Mouse (Mus musculus): ENCODE measurements at regions not wholly inside any gene's neighbourhood (a gene's known extent, or its start where the extent isn't known, plus 50 kb on each side); places are given as distances from the start of the nearest gene placed in this dataset.

DNA sequence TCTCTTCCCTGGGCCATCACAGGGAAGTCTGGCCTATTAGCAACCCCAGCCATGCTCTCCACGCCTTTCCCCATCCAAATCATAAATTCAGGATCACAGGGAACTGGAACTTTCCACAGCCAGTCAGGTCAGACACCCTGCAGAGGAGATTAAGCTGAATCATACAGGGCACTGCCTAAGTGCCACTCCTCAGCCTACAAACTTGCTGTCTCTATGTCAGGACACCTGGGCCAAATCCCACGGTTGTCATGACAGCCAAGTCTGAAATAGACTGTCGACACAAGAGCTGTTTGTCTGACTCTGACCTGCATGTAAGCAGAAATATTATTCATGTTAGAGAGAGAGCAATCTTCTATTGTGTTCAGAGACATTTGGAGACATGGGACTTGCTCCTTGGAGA lies 374.0 kb upstream of the Trib2 start:
- DNase-seq (ENCODE audit: low spot score in 2 of 2): no peak

GRCm38 (mm10) chr12:16189441-16189840 lies 372.7 kb upstream of the Trib2 start:
- no peak for DNase-seq (ENCODE audit: low spot score in 2 of 2)

GRCm38 (mm10) chr12:16185976-16186515 lies 369.3 kb upstream of the Trib2 start:
- DNase-seq (ENCODE audit: low spot score in 2 of 2): no peak

- no peak for DNase-seq (ENCODE audit: low spot score in 2 of 2)
Measured at GRCm38 (mm10) chr12:16185431-16185923, 368.8 kb upstream of the Trib2 start.

GRCm38 (mm10) chr12:16183055-16183454 lies 366.3 kb upstream of the Trib2 start:
- no peak for DNase-seq (ENCODE audit: low spot score in 2 of 2)

- DNase-seq (ENCODE audit: low spot score in 2 of 2): no peak
Measured at GRCm38 (mm10) chr12:16181599-16181998, 364.9 kb upstream of the Trib2 start.

- no peak for DNase-seq (ENCODE audit: low spot score in 2 of 2)
Measured at GRCm38 (mm10) chr12:16179897-16180296, 363.2 kb upstream of the Trib2 start.

DNA sequence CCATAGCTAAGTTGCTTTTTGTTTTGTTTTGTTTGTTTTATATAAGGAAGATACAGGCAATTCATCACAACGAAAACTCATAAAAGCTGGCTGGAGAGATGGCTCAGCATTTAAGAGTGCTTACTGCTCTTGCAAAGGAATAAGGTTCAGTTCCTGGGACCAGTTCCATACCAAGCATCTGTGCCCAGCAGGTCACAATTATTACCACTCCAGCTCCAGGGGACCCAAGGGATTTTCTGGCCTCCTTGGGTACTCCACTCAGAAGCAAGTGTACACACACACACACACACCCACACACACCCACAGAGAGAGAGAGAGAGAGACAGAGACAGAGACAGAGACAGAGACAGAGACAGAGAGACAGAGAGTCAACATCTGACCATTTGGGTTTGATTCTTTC lies 359.6 kb upstream of the Trib2 start:
- no peak for DNase-seq (ENCODE audit: low spot score in 2 of 2)

GRCm38 (mm10) chr12:16172176-16172575 lies 355.5 kb upstream of the Trib2 start:
- DNase-seq (ENCODE audit: low spot score in 2 of 2): no peak

- no peak for DNase-seq (ENCODE audit: low spot score in 2 of 2)
Measured at GRCm38 (mm10) chr12:16171636-16172035, 354.9 kb upstream of the Trib2 start.

DNA sequence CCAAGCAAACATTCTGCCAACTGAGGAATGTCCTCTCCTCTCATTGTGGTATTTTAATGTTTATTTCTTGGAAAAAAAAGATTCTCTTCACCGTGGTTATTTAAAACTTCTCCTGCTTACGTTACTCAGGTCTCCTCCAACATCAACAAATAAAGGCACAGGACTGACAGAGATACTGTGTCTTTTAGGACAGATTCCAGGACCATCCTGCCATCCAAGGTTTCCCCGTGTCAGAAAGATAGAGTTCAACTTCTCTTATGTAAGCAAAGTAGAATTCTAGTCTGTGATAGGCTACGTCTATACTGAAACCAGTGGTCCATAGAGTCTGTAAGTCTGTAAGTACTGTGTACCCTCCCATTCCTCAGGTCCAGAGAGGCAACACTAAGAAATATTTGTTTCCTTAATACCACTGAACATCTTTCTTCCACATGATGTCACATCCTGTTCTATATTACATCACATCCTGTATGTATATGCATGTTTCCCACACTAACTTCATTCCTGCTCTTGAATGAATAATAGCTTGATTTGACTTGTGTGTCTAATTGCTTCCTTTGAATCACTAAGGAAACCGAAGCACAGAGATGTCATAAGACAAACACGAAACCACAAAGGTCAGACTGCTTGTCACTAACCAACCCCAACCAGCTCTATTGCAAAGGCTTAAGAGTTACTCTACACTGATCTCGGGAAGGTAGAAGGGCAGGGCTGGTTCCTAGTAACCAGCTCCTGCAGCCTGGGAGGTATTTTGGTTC lies 353.2 kb upstream of the Trib2 start:
- DNase-seq (ENCODE audit: low spot score in 2 of 2): no peak

DNA sequence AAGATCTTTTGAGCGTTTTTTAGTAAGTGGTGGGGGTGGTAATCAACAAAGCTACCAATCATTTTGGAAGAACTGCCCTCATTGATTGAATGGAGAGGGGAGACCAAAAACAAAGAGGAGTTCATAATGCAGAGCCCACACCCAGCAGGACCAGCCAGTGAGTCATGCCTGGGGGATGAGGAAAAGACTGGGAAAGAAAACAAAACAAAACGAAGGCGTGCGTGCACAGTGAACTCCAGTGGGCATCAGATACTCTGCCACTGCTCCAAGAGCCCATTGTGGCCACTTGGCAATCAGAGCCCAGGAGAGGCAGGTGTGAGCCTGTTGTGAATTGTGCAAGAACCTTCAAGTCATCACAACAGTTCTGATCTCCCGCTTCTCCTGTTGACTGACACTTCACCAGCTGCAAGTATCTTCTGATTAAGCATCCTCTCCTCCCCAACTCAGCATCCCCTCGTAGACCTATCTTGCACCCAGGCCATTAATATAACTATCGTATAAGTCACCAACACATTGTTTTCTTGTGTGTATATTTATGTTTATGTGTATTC lies 351.1 kb upstream of the Trib2 start:
- no peak for DNase-seq (ENCODE audit: low spot score in 2 of 2)

DNA sequence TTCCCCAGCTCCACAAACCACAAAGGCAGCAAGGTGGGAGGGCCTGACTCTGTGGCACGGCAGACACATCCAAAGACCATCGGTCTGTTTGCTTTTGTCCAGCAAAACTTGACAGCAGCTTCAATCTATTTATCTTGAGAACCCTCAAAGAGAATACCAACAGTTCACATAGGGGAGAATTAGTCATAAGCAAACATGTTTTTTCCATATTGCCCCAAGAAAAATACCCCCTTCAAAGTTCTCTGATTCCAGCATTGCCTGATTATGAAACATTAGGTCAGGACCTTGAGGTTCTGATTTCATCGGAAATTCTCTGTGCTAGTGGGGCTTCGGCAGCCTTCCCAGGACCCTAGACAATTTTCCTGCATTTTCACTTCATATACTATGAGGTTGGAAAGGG lies 348.4 kb upstream of the Trib2 start:
- no peak for DNase-seq (ENCODE audit: low spot score in 2 of 2)

- DNase-seq (ENCODE audit: low spot score in 2 of 2): no peak
Measured at GRCm38 (mm10) chr12:16161947-16162346, 345.2 kb upstream of the Trib2 start.

DNA sequence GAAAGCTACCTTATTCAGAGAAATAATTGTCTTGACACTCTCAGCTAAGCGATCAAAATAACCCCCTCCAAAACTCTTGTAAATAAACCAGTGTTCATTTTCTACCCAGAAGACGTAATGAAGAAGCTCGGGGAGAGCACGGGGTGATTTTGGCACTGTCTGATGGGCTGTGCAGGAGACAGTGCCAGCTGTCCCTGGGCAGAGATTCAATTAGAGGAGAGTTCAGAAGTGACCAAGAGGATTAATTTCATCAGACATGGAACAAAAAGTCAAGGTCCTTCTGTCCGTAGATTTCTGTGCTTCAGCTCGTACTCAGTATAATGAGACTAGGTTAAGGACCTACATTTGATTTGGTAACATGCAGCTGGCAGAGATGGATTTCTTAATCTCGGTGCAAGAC lies 341.2 kb upstream of the Trib2 start:
- no peak for DNase-seq (ENCODE audit: low spot score in 2 of 2)

DNA sequence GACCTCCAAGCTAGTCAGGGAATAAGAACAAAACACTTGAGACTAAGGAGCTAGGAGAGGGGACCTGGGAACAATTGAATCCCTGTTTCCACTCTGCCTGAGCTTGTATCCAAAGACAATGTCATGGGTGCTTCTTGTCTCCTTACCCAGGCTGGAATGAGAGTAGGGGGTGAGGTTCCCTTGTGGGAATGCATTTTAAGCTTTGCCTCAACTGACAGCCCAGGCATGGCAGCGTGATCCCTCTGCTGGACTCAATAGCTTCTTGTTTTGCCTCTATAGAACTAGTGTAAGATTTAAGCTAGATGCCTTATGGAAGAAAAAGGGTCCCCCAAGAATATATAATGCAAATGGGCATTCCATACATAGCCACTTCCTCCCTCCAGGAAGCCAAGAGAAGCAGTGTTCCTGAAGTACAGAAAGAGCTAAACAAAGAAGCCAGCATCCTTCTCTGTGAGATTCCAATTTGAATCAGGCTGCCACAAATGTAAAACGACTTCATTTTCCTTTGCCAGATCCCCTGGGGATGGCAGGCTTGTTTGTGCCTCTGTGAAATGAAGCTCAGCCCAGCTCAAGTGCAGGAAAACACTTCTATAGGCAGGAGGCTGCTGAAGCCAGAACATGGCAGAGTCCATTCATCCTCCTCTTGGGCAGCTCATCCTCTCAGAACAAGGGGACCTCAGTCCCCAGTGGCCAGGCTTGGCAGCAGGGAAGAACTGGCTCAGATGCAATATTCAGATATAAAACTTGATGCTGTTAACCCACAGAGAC lies 339.3 kb upstream of the Trib2 start:
- no peak for DNase-seq (ENCODE audit: low spot score in 2 of 2)

- DNase-seq (ENCODE audit: low spot score in 2 of 2): no peak
Measured at GRCm38 (mm10) chr12:16154256-16154655, 337.5 kb upstream of the Trib2 start.

GRCm38 (mm10) chr12:16152108-16152507 lies 335.4 kb upstream of the Trib2 start:
- no peak for DNase-seq (ENCODE audit: low spot score in 2 of 2)

DNA sequence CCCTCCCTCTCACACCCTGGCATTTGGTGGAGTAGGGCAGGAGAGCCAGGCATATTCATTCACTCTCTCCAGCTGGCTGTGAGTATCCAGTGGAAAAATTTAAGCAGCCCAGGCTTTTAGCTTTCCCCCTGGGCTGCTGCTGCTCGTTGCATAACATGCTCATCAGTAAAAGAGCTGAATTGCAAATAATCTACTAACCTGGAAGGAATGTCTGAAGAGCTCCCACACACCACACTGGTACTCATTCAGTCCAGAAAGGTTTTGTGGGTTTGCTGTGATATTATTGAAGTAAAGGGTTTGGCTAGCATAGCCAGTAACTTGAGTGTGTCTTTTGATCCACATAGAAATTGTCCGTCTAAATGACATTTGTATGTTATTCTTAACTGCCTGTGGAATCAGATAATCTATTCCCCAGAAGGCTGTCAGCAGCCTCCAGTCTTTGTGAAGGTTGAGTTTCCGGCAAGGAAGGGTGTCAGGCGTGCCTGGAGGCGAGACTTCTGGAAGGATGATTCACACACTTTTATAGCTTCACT lies 334.5 kb upstream of the Trib2 start:
- DNase-seq (ENCODE audit: low spot score in 2 of 2): peak in 1 of 2 experiments; percentile 44

DNA sequence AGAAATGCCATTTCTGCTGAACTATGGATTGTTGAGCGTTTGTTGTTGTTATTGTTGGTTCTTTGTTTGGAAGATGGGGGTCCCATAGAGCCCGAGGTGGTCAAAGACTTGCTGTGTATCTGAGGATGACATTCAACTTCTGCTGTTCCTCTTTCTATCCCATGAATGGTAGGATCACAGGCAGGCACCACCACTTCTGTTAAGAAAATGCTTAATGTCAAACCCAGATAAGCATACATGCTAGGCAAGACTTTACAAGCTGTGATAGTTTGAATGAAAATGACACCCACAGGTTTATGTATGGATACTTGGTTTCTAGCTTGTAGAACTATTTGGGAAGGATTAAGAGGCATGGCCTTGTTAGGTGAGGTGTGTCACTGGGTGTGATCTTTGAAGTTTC lies 330.2 kb upstream of the Trib2 start:
- no peak for DNase-seq (ENCODE audit: low spot score in 2 of 2)

- DNase-seq (ENCODE audit: low spot score in 2 of 2): peak in 1 of 2 experiments; percentile 46
Measured at GRCm38 (mm10) chr12:16145621-16146020, 328.9 kb upstream of the Trib2 start.

DNA sequence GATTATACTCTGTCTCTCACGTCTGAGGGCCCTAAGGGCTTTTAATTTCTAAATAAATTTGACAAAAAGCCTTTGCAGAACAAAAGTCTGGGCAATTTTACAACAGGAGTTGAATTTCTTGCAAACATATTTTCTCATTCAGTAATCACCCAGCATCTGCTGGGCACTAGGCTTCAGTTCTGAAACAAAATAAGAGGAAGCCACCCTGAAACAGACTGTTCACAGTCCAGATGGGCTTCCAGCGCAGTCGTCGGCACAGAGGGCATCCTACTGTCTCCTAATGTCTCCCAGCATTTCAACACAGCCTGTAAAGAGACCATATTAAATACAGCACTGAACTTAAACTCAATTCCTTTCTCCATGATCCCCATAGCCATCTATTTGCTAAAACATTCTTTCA lies 324.5 kb upstream of the Trib2 start:
- DNase-seq (ENCODE audit: low spot score in 2 of 2): no peak
